Mouse (Mus musculus) right cerebral cortex, postnatal 4 days (tissue): ENCODE results near the gene Aym1.
"Not testable (repeated sequence)": the region's sequence is repeated elsewhere in the genome, so short reads cannot be mapped to it uniquely, and the experiment has no call there.

Experiments
- DNase-seq: peaks from one replicate; pipeline ENCODE4 v3.0.0-alpha.2; 2022

Gene Aym1

DNA sequence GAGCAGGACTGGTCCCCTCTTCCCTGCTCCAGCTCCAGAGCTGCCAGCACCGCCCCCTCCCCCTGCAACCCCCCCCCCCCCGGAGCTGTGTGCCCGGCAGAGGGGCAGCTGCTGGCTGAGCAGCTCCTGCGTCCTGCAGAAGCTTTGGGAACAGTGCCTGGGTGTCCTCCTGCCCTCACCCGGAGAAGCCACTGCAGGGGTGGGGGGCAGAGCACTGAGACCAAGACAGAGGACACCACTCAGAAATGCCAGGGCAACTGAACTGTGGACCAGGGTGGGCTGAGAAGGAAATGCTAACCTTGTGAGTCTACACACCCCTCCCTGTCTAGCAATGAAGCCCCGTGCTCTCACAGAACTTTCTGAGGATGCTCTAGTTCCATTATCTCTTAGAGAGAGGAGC lies at the start of gene Aym1:
Gene Aym1, plus strand, starts transcription at position 109 of the 400 bp plus-strand sequence.
- no peak for DNase-seq

DNA sequence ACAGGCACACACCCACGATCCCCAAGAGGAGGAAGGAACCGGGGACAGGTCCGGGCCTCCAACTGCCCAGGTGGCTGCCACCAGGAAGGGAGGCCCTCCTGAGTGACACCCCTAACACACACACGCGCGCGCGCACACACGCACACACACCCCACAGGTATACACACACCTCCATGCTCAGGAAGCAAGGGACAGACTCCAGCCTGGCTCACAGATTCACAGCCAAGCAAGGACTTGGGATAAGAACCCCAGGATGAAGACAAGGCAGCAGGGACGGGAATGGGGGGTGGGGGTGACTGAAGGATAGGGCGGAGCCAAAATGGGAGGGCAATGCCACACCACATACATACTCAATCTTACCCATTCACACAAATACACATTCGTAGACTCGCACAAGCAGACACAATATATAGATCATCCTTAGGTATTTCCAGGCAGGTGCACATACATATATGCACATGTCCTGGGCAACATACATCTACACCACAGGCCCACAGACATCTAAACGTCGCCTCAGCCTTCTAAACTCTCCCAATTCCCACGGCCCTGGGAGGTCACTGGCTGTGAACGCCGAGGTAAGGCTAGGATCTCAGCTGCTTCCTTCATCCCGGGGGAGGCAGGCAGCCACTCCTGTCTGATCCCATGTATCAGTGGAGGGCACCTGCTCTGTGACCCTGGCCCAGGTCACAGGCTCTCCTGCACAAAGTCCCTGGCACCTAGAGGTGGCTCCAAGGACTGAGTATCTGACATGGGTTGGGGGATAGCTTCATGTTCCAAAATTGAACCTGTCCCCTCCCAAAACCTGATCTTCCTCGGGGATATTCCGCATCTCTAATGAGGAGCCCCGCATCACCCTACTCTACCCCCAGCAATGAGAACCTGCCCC lies 47.4 kb upstream of the Aym1 start:
- DNase-seq: no peak

- peak; percentile 92 for DNase-seq
Observed at GRCm38 (mm10) chr5:113310377-113311003, 46.6 kb upstream of the Aym1 start, which contains the start of gene Sgsm1. TSS of gene Sgsm1 (minus strand) at chr5:113310786.

DNA sequence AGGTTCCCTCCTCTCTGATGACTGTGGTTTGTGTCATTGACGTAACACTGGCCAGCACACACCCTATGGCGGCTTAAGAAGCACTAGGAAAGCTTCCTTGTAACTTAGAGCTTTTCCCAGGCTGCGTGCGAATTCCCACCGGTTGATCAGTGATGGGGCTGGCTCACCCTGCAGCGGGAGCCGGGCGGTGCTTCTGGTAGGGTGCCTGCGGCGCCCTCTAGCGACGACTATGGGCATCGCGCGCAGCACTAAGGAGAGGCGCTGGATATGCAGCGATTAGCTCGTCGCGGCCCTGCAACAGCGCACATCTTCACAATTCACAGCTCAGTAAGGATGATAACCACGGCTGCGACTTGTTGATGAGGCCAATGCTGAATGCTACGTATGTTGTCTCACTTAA lies 43.1 kb upstream of the Aym1 start:
- DNase-seq: peak; percentile 95

DNA sequence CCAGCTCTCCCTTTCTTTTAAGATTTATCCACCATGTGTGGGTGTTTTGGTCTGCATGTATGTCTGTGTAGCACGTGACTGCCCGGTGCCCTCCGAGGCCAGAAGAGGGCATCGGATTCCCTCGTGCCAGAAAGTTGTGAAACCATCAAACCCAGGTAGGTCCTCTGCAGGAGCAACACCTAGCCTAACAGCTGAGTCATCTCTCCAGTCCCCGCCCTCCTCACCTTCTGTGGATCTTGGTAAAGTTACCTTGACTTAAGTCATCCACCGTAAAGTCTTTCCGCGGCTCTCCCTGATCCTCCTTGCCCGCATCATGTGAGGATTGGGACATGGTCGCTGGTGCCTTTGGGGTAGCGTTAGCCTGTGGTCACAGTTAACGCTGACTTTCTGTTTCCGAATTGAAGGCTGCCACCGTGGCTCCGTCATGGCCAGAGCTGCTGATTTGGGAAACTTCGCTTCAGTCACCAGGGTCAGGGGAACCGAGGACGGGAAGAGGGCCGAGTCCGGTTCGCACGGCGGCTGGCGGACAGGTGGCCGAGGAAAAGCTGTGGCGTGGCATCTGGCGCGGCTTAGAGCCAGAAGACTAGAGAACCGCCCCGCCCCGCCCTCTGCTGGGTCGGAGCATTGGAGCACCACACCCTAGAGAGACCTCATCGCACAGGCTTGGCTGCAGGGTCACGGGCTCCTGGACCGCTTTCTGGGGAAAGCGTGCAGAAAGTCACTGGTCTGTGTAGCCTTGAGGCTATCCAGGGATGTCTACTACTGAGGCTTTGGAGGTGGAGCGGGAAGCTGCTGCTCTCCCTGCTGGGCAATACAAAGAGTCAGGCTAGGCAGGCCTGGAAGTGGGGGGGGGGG lies 33.1 kb upstream of the Aym1 start:
- DNase-seq: no peak

DNA sequence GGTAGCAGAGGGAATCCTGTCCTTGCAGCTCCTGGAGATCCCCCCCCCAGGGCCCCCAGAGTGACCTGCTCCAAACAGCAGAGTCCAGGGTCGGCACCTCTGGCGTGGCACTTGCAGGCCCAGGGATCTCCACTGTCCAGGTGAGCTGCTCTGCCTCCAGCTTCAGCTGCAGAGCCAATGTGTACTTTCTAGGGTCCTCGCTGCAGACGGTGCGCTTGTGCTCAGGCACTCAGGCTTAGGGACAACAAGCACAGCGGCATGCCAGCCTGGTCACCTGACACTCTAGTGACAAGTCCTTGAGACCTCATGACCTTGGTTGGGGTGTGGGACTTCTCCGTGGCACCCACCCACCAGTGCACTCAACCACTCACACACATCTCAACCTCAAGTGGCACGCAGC lies 27.6 kb upstream of the Aym1 start:
- DNase-seq: no peak

GRCm38 (mm10) chr5:113330202-113330601 lies 26.9 kb upstream of the Aym1 start:
- no peak for DNase-seq

- peak; percentile 61 for DNase-seq
Observed at GRCm38 (mm10) chr5:113332239-113332638, 24.9 kb upstream of the Aym1 start.

DNA sequence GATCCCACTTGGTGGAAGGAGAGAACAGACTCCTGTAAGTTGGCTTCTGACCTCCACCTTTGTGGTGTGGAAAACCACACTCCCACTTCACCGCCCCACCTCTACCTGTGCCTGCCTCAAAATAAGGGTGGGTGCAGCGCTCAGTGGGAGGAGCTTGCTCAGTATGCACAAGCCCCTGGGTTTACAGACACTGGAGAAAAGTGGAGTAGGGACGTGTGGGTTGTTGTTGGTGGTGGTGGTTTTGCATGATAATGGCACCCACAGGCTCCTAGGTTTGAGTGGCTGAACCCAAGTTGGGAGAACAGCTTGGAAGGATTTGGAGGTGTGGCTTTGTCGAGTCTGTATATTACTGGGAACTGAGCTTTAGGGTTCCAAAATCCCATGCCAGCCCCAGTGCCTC lies 24.2 kb upstream of the Aym1 start:
- DNase-seq: no peak

DNA sequence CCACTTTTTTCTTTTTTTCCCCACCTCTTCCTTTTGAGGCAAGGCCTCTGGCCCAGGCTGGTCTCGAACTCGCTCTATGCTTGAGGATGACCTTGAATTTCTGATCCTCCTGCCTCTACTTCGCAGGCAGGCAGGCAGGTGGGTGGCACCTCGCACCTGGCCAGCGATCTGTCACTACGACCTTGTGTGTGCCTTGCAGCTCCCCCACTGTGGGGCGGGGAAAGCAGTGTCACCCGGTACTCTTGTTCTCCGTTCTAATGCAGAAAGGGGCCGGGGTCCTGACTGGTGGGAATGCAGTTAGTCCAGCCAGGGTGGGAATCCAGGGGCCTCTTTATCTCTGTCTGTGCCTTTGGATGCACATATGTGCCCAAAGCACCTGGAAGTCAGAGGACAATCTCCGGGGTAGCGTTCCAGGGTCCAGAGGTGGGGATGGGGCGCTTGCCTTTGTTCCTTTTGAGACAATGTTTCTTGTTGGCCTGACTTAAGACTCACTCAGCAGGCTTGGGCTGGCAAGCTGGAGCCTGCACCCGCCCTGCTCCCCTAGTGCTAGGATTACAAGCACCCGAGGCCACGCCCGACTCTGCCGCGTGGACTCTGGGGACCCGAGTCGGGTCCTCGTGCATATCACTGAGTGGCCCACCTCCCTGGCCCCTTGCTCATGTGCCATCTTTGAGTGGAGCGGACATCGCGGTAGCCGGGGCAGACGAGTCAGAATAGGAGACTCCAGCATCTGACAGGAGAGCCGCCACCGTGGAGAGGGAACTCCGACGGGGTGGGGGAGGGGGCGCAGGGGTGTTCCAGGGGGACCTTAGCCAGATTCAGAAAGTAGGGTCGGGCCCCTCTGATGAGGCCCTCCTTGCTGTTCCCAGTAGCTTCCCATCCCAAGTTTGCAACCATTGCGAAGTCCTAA lies 22.2 kb upstream of the Aym1 start:
- DNase-seq: no peak

DNA sequence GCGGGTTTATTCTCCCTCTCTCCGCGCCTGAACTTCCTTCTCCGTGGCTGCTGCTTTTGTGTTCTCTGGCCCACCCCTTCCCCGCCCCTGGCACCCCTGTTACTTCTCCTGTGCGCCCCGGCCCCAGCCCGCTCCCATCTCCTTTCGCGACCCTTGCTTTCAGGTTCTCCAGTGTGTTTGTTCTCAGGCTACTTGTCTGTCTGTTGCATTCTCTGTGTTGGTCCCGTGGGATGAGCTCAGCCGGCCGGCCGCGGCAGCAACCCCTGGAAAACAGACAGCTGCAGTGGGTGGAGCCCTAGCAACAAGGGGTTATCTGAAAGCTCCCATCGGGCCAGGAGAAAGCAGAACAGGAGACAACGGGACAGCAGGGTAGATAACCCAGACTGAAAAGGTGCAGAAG lies 21.4 kb upstream of the Aym1 start:
- DNase-seq: no peak

DNA sequence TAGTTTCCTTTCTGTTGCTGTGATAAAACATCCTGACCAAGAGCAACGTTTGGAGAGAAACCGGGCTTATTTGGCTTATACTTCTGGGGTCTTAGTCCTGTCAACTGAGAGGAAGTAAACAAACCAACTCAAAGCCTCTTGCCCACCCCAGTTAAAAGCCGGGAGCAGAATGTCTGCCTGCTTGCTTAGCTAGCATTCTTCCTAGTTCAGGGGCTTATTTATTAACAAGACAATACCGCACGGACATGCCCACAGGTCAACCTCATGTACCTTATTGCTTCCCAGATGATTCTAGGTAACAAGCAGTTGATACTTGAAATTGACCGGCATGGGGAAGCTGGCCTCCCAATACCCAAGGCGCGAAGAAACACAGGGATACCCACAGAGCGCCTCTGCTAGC lies 20.8 kb upstream of the Aym1 start:
- no peak for DNase-seq

- no peak for DNase-seq
Observed at GRCm38 (mm10) chr5:113344635-113345386, 12.3 kb upstream of the Aym1 start.

DNA sequence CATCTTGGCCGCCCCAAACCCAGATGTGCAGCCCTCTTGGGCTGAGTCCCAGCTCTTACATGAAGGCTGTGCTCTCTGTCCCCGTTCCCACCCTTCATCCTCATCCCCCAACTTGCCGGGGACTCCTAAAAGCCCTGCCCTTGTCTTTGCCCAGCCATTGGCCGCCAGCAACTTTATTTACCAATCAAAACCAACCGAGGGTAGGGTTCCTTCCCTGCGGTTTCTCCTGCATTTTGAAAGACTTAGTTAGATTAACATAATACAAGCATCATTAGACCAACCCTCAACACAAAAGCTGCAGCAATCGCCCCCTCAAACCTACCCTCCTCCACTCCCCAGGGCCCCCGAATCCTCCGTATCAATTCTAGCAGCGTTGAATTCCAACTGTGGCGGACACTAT lies 11.3 kb upstream of the Aym1 start:
- no peak for DNase-seq

DNA sequence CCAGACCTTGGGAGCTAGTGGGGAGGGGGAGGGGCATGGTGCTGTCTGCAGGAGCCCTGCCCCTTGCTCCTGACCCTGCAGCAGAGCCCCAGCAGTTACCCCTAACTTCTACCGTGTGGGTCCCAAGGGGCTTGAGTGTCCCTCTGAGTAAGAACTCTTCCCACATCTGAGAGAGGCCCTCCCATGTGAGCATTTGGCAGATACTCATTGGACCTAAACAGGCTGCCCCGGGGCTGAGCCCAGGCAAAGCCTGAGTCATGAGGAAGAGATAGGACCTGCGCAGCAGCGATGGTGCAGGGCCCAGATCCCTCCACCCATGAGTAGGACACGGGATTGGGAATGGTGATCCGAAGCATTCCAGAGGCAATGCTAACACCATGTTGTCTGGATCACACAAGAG lies 10.4 kb upstream of the Aym1 start:
- DNase-seq: not testable (repeated sequence)

- no peak for DNase-seq
Observed at GRCm38 (mm10) chr5:113347593-113347992, 9.5 kb upstream of the Aym1 start.

DNA sequence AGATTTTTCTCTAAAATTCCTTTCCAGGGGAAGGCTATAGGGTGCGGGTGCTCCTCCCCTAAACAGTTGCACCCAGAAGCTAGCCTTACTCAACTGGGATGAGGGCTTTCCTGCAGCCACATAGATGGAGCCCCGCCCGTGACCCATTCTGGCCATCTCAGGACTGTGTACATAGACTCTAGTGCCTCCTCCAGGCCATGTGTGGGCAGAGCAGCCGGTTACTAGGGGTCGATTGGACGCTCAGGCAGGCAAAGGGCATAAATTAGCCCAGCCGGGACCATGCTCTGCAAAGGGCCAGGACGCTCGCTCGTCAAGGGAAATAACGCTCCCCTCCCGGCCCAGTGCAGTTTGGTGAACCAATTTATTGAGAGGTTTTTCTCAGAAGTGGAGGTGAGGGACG lies 8.5 kb upstream of the Aym1 start:
- DNase-seq: no peak

- no peak for DNase-seq
Observed at GRCm38 (mm10) chr5:113349226-113349625, 7.9 kb upstream of the Aym1 start.

DNA sequence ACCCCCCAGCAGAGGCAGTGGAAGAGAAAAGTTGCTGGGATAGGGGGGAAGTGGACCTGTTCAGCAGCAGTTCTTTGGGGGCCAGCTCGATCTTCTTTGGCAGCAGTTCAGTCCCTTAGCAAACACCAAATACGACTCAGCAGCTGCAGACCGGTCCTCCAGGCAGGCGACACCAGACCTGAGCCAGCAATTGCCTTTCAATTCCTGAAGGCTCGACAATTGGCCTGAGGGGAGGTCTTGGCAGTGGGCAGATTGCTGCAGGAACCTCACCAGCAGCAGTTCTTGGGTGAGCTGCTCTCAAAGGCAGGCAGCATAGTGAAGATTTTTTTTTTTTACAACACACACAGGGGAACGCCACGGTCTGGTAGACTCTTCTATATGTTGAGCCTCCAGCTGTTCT lies 7.3 kb upstream of the Aym1 start:
- no peak for DNase-seq

- DNase-seq: peak; percentile 36
Observed at GRCm38 (mm10) chr5:113351768-113352167, 5.3 kb upstream of the Aym1 start.

GRCm38 (mm10) chr5:113352636-113353035 lies 4.5 kb upstream of the Aym1 start:
- no peak for DNase-seq

DNA sequence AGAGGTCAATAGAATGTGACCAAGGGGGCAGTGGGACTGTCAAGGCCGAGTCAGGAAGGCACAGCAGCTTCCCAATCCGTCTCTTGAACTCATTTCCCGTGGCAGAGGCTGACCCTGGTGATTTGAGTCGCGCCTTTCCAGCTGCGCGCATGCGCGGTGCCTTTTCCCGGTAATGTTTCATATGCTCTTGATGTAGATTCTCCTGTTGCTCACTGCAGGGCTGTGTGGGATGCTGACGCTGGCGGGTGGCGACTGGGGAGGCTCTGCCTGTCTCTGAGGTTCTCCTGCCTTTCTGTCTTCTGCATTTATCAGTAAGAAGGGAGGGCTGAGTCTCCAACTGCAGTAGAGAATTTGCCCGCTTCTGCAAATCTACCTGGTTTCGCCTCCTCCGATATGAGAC lies 2.8 kb upstream of the Aym1 start:
- DNase-seq: peak; percentile 35
